Mouse (Mus musculus): ENCODE measurements around the gene Esp4. TPM values are rescaled to one million over a fixed set of nuclear protein-coding genes. Genes with fewer than 3 reads are reported as not detected.
"Not testable (repeated sequence)": the region's sequence is repeated elsewhere in the genome, so short reads cannot be mapped to it uniquely, and the experiment has no call there.

Gene Esp4
- not detected in 2 replicates for polyA plus RNA-seq (2012; rRNA removed)

GRCm38 (mm10) chr17:40598294-40598693 lies at the start of gene Esp4:
Esp4 (plus strand) TSS chr17:40598594.
- no peak within 1 kb of the TSS for H3K4me3 ChIP-seq (ENCODE audit: extremely low read depth, insufficient read depth, insufficient read length)
- no peak for DNase-seq (ENCODE audit: low read depth in 1 of 2, low spot score in 2 of 2)
- H3K36me3 ChIP-seq (ENCODE audit: control insufficient read depth, insufficient read depth, low read length) = no peaks in the 10 kb centered on the region
- H3K4me1 ChIP-seq (ENCODE audit: control insufficient read depth, insufficient read depth, insufficient read length) = no peaks in the 10 kb centered on the region
- TF ChIP-seq POLR2A (IDR thresholded peaks at IDR 0.05; ENCODE audit: low read depth, low read length) (no peak), CTCF (IDR thresholded peaks at IDR 0.05; ENCODE audit: extremely low read depth, insufficient read depth, insufficient read length, insufficient replicate concordance) (no peak)
- H3K27ac ChIP-seq (ENCODE audit: insufficient read depth, low read length) = no peak within 1 kb of the TSS
- H3K27me3 ChIP-seq (ENCODE audit: control insufficient read depth, insufficient read depth, low read length) = no peaks in the 10 kb centered on the region

- no peak for DNase-seq (ENCODE audit: low read depth in 1 of 2, low spot score in 2 of 2)
These were observed 44.9 kb upstream of the Esp4 start for GRCm38 (mm10) chr17:40553470-40553869.

GRCm38 (mm10) chr17:40561207-40561606 lies 37.2 kb upstream of the Esp4 start, which contains the start of gene Esp6:
Esp6 (plus strand) TSS chr17:40561507.
- TF ChIP-seq CTCF (IDR thresholded peaks at IDR 0.05; ENCODE audit: extremely low read depth, insufficient read depth, insufficient read length, insufficient replicate concordance) (no peak), POLR2A (IDR thresholded peaks at IDR 0.05; ENCODE audit: low read depth, low read length) (no peak)
- no peaks in the 10 kb centered on the region for H3K4me1 ChIP-seq (ENCODE audit: control insufficient read depth, insufficient read depth, insufficient read length)
- no peaks in the 10 kb centered on the region for H3K36me3 ChIP-seq (ENCODE audit: control insufficient read depth, insufficient read depth, low read length)
- 89% methylated on average over 5 of the region's 5 CpGs for WGBS
- DNase-seq (ENCODE audit: low read depth in 1 of 2, low spot score in 2 of 2) = no peak
- no peak within 1 kb of the TSS for H3K27ac ChIP-seq (ENCODE audit: insufficient read depth, low read length)
- H3K27me3 ChIP-seq (ENCODE audit: control insufficient read depth, insufficient read depth, low read length) = no peaks in the 10 kb centered on the region
- H3K4me3 ChIP-seq (ENCODE audit: extremely low read depth, insufficient read depth, insufficient read length) = no peak within 1 kb of the TSS

More at GRCm38 (mm10) chr17:40553470-40553869, 44.9 kb upstream of the Esp4 start:
- no peak overlapping the region for H3K27ac ChIP-seq (ENCODE audit: insufficient read depth, low read length)
- no peaks in the 10 kb centered on the region for H3K4me1 ChIP-seq (ENCODE audit: control insufficient read depth, insufficient read depth, insufficient read length)
- no peaks in the 10 kb centered on the region for H3K27me3 ChIP-seq (ENCODE audit: control insufficient read depth, insufficient read depth, low read length)
- WGBS = 88% methylated on average over 1 of the region's 1 CpGs
- no peak overlapping the region for H3K4me3 ChIP-seq (ENCODE audit: extremely low read depth, insufficient read depth, insufficient read length)
- no peak for TF ChIP-seq POLR2A (IDR thresholded peaks at IDR 0.05; ENCODE audit: low read depth, low read length)
- no peak for TF ChIP-seq CTCF (IDR thresholded peaks at IDR 0.05; ENCODE audit: extremely low read depth, insufficient read depth, insufficient read length, insufficient replicate concordance)
- H3K36me3 ChIP-seq (ENCODE audit: control insufficient read depth, insufficient read depth, low read length) = no peaks in the 10 kb centered on the region

GRCm38 (mm10) chr17:40583906-40584305 lies 14.5 kb upstream of the Esp4 start:
- not testable (repeated sequence) for H3K36me3 ChIP-seq (ENCODE audit: control insufficient read depth, insufficient read depth, low read length); DNase-seq (ENCODE audit: low read depth in 1 of 2, low spot score in 2 of 2); H3K4me3 ChIP-seq (ENCODE audit: extremely low read depth, insufficient read depth, insufficient read length); H3K27ac ChIP-seq (ENCODE audit: insufficient read depth, low read length); H3K4me1 ChIP-seq (ENCODE audit: control insufficient read depth, insufficient read depth, insufficient read length); H3K27me3 ChIP-seq (ENCODE audit: control insufficient read depth, insufficient read depth, low read length)
- WGBS = 65% methylated on average over 6 of the region's 6 CpGs

GRCm38 (mm10) chr17:40591297-40591696 lies 7.1 kb upstream of the Esp4 start:
- no peaks in the 10 kb centered on the region for H3K36me3 ChIP-seq (ENCODE audit: control insufficient read depth, insufficient read depth, low read length)
- DNase-seq (ENCODE audit: low read depth in 1 of 2, low spot score in 2 of 2) = no peak
- no peak for TF ChIP-seq CTCF (IDR thresholded peaks at IDR 0.05; ENCODE audit: extremely low read depth, insufficient read depth, insufficient read length, insufficient replicate concordance)

GRCm38 (mm10) chr17:40631775-40632174 lies 33.4 kb downstream of the Esp4 start, which contains the start of gene Esp3:
Esp3 (plus strand) TSS chr17:40632075.
- H3K4me3 ChIP-seq (ENCODE audit: extremely low read depth, insufficient read depth, insufficient read length); DNase-seq (ENCODE audit: low read depth in 1 of 2, low spot score in 2 of 2); H3K27ac ChIP-seq (ENCODE audit: insufficient read depth, low read length); H3K27me3 ChIP-seq (ENCODE audit: control insufficient read depth, insufficient read depth, low read length); H3K4me1 ChIP-seq (ENCODE audit: control insufficient read depth, insufficient read depth, insufficient read length); H3K36me3 ChIP-seq (ENCODE audit: control insufficient read depth, insufficient read depth, low read length): not testable (repeated sequence)
- 86% methylated on average over 1 of the region's 1 CpGs for WGBS

More at GRCm38 (mm10) chr17:40591297-40591696, 7.1 kb upstream of the Esp4 start:
- Histone ChIP-seq H3K4me3 (ENCODE audit: extremely low read depth, insufficient read depth, insufficient read length) (no peak overlapping the region), H3K4me1 (ENCODE audit: control insufficient read depth, insufficient read depth, insufficient read length) (no peaks in the 10 kb centered on the region), H3K27ac (ENCODE audit: insufficient read depth, low read length) (no peak overlapping the region), H3K27me3 (ENCODE audit: control insufficient read depth, insufficient read depth, low read length) (no peaks in the 10 kb centered on the region)

Other genes with a start within 250 kb of the Esp4 start
- gene Esp8, start 78.6 kb upstream of the Esp4 start, polyA plus RNA-seq (2012; rRNA removed) = not detected in 2 replicates
- not detected in 2 replicates for gene Esp6, start 37.1 kb upstream of the Esp4 start, polyA plus RNA-seq (2012; rRNA removed)
- not detected in 2 replicates for gene Esp3, start 33.5 kb downstream of the Esp4 start, polyA plus RNA-seq (2012; rRNA removed)
- gene Esp1, start 128.5 kb downstream of the Esp4 start, polyA plus RNA-seq (2012; rRNA removed) = not detected in 2 replicates
- not detected in 2 replicates for gene Crisp2, start 208.4 kb downstream of the Esp4 start, polyA plus RNA-seq (2012; rRNA removed)
- 13.0 and 18.4 TPM in 2 replicates for gene Rhag, start 212.5 kb downstream of the Esp4 start, polyA plus RNA-seq (2012; rRNA removed)

Data from spleen, adult 2 months (tissue).